Mouse (Mus musculus) ovary, postnatal 14 days (tissue): ENCODE measurements around the gene 1600014C23Rik.

ENCODE experiments used
- DNase-seq: peaks from one replicate; pipeline ENCODE4 v3.0.0; 2022; ENCODE audit warnings: low spot score

1600014C23Rik gene

GRCm38 (mm10) chr17:45726249-45726648 lies 7.4 kb downstream of the 1600014C23Rik start:
- no peak for DNase-seq

GRCm38 (mm10) chr17:45724574-45724921 lies 9.1 kb downstream of the 1600014C23Rik start:
- no peak for DNase-seq

- DNase-seq = peak; percentile 80
These were observed 9.7 kb downstream of the 1600014C23Rik start for GRCm38 (mm10) chr17:45723732-45724573.

- peak; percentile 67 for DNase-seq
These were observed 15.3 kb downstream of the 1600014C23Rik start for GRCm38 (mm10) chr17:45718323-45718722.

GRCm38 (mm10) chr17:45711525-45711924 lies 22.1 kb downstream of the 1600014C23Rik start:
- no peak for DNase-seq

- DNase-seq = no peak
These were observed 23.2 kb downstream of the 1600014C23Rik start for GRCm38 (mm10) chr17:45710407-45710806.

- no peak for DNase-seq
These were observed 23.8 kb downstream of the 1600014C23Rik start for GRCm38 (mm10) chr17:45709829-45710228.

- no peak for DNase-seq
These were observed 25.5 kb downstream of the 1600014C23Rik start for GRCm38 (mm10) chr17:45708179-45708578.

- no peak for DNase-seq
These were observed 26.3 kb downstream of the 1600014C23Rik start for GRCm38 (mm10) chr17:45707376-45707775.

- DNase-seq = no peak
These were observed 26.8 kb downstream of the 1600014C23Rik start for GRCm38 (mm10) chr17:45706796-45707195.

GRCm38 (mm10) chr17:45703187-45703586 lies 30.5 kb downstream of the 1600014C23Rik start:
- DNase-seq = no peak

GRCm38 (mm10) chr17:45702254-45702653 lies 31.4 kb downstream of the 1600014C23Rik start:
- DNase-seq = no peak

- no peak for DNase-seq
These were observed 32.4 kb downstream of the 1600014C23Rik start for GRCm38 (mm10) chr17:45701236-45701591.

- DNase-seq = no peak
These were observed 33.0 kb downstream of the 1600014C23Rik start for GRCm38 (mm10) chr17:45700496-45701235.

- DNase-seq = no peak
These were observed 34.5 kb downstream of the 1600014C23Rik start for GRCm38 (mm10) chr17:45699039-45699740.

- no peak for DNase-seq
These were observed 35.3 kb downstream of the 1600014C23Rik start for GRCm38 (mm10) chr17:45698368-45698767.

- no peak for DNase-seq
These were observed 36.7 kb downstream of the 1600014C23Rik start for GRCm38 (mm10) chr17:45696981-45697380.

GRCm38 (mm10) chr17:45695227-45696120 lies 38.2 kb downstream of the 1600014C23Rik start:
- no peak for DNase-seq

GRCm38 (mm10) chr17:45693812-45694565 lies 39.7 kb downstream of the 1600014C23Rik start:
- DNase-seq = no peak

- no peak for DNase-seq
These were observed 41.5 kb downstream of the 1600014C23Rik start for GRCm38 (mm10) chr17:45692159-45692558.

GRCm38 (mm10) chr17:45690044-45690443 lies 43.6 kb downstream of the 1600014C23Rik start:
- DNase-seq = no peak
